Mouse (Mus musculus) heart, postnatal 0 days (tissue): ENCODE results near the gene Trappc12.
"Not testable (repeated sequence)": the region's sequence is repeated elsewhere in the genome, so short reads cannot be mapped to it uniquely, and the experiment has no call there.

Experiments
- CTCF ChIP-seq: IDR thresholded peaks from 2 replicates; pipeline ENCODE4 v1.5.1; 2016; ENCODE audit warnings: antibody characterized with exemption, control low read depth, low read depth
- EP300 ChIP-seq: IDR thresholded peaks from 2 replicates; pipeline ENCODE4 v1.6.1; 2016; ENCODE audit warnings: antibody characterized with exemption, low read depth

GRCm38 (mm10) chr12:28733520-28734245, 16.6 kb downstream of the Trappc12 start:
- TF ChIP-seq CTCF, EP300: not testable (repeated sequence)
